13 mouse cellular contexts compared by ENCODE assay signal in genomic region chr14:100352961-100353452, GRCm38 (mm10).
DNase-seq lines count a peak whose midpoint lies in the region; ATAC-seq lines count a peak whose summit lies in the region.
"Had no signal": no experiment of that assay in that cellular context is flagged by ENCODE, and none has a peak within 500 bp of the region (broad histone marks: within the 10 kb centered on the region; RNA-seq: fewer than 3 reads in every experiment).

No protein-coding gene starts in this region.

- intact Hi-C loops in left cerebral cortex, postnatal 25 days (cut with DNase I): no loop called here
- intact Hi-C loops in heart, postnatal 25 days (cut with DNase I): no loop called here

- H3K4me2 ChIP-seq in kidney, embryonic 14.5 days (replicated peaks; ENCODE audit: low read depth, low read length): no peak overlapping the region
- no peak overlapping the region for H3K4me2 ChIP-seq in limb, embryonic 12.5 days
- H3K4me2 ChIP-seq in neural tube, embryonic 12.5 days (replicated peaks): no peak overlapping the region
- H3K4me2 ChIP-seq: lung, embryonic 15.5 days had no signal

- peak; percentile 92 for ATAC-seq in kidney, embryonic 14.5 days (ENCODE audit: low FRiP score, low TSS enrichment)
- peak; percentile 88; the same call in 1 of the 2 replicates for ATAC-seq in limb, embryonic 12.5 days (ENCODE audit: insufficient number of reproducible peaks, insufficient read depth, low FRiP score, low TSS enrichment, low read depth)
- peak; percentile 87 for ATAC-seq in neural tube, embryonic 12.5 days (ENCODE audit: low FRiP score, low read depth)

- H3K9ac ChIP-seq in kidney, embryonic 14.5 days (ENCODE audit: low read depth, low read length): no peak overlapping the region
- no peak overlapping the region for H3K9ac ChIP-seq in limb, embryonic 12.5 days (replicated peaks)
- H3K9ac ChIP-seq in neural tube, embryonic 12.5 days: no peak overlapping the region
- H3K9ac ChIP-seq: lung, embryonic 15.5 days had no signal

- H3K27me3 ChIP-seq in kidney, embryonic 14.5 days (ENCODE audit: control insufficient read depth, insufficient read depth, low read length): no peaks in the 10 kb centered on the region
- H3K27me3 ChIP-seq in limb, embryonic 12.5 days: no peaks in the 10 kb centered on the region
- H3K27me3 ChIP-seq in neural tube, embryonic 12.5 days (replicated peaks): no peaks in the 10 kb centered on the region
- H3K27me3 ChIP-seq: lung, embryonic 15.5 days had no signal

- H3K4me1 ChIP-seq in kidney, embryonic 14.5 days (ENCODE audit: control insufficient read depth, insufficient read depth, low read length): peaks cover 8% of the 10 kb centered on the region; the same call in 1 of the 2 replicates
- H3K4me1 ChIP-seq in limb, embryonic 12.5 days (replicated peaks): peaks cover 27% of the 10 kb centered on the region
- peaks cover 9% of the 10 kb centered on the region; the same call in 1 of the 2 replicates for H3K4me1 ChIP-seq in neural tube, embryonic 12.5 days
- H3K4me1 ChIP-seq: lung, embryonic 15.5 days had no signal

- WGBS in kidney, embryonic 14.5 days: 2% methylated on average over 4 of the region's 4 CpGs
- 4% methylated on average over 4 of the region's 4 CpGs for WGBS in limb, embryonic 12.5 days
- 6% methylated on average over 4 of the region's 4 CpGs for WGBS in neural tube, embryonic 12.5 days

- H3K27ac ChIP-seq in kidney, embryonic 14.5 days (ENCODE audit: low read depth, low read length): no peak overlapping the region
- H3K27ac ChIP-seq in limb, embryonic 12.5 days: peak overlapping the region; percentile 86
- H3K27ac ChIP-seq in neural tube, embryonic 12.5 days: no peak overlapping the region
- H3K27ac ChIP-seq: lung, embryonic 15.5 days had no signal

- no peak for DNase-seq in kidney, adult 18-20 months
- DNase-seq in embryo, embryonic 11.5 days (ENCODE audit: low read depth, low spot score): peak; percentile 46
- DNase-seq in left cerebral cortex, postnatal 25 days (ENCODE audit: low spot score in 2 of 2): no peak
- no peak for DNase-seq in heart, postnatal 25 days (ENCODE audit: low spot score)
- no peak for DNase-seq in cerebellum, postnatal 36 days
- DNase-seq: B cell, adult 2 months; cerebellum, adult 9-10 months; heart, postnatal 4 days; midbrain, embryonic 14.5 days had no signal

- no peaks in the 10 kb centered on the region for H3K9me3 ChIP-seq in kidney, embryonic 14.5 days (ENCODE audit: control insufficient read depth, low read length)
- H3K9me3 ChIP-seq in limb, embryonic 12.5 days: no peaks in the 10 kb centered on the region
- no peaks in the 10 kb centered on the region for H3K9me3 ChIP-seq in neural tube, embryonic 12.5 days
- H3K9me3 ChIP-seq: lung, embryonic 15.5 days had no signal

- H3K36me3 ChIP-seq in kidney, embryonic 14.5 days (ENCODE audit: control insufficient read depth, insufficient read depth, low read length): no peaks in the 10 kb centered on the region
- no peaks in the 10 kb centered on the region for H3K36me3 ChIP-seq in limb, embryonic 12.5 days
- no peaks in the 10 kb centered on the region for H3K36me3 ChIP-seq in neural tube, embryonic 12.5 days
- H3K36me3 ChIP-seq: lung, embryonic 15.5 days had no signal

- no peak overlapping the region for H3K4me3 ChIP-seq in kidney, embryonic 14.5 days (ENCODE audit: low read length)
- no peak overlapping the region for H3K4me3 ChIP-seq in limb, embryonic 12.5 days (replicated peaks)
- no peak overlapping the region for H3K4me3 ChIP-seq in neural tube, embryonic 12.5 days
- H3K4me3 ChIP-seq: lung, embryonic 15.5 days had no signal
